Mouse (Mus musculus): ENCODE results near the gene Atpaf1. TPM values are rescaled to one million over a fixed set of nuclear protein-coding genes. Genes with fewer than 3 reads are reported as not detected.
A peak's percentile ranks its signal among the peaks of the same experiment; 100 is the strongest.

Gene Atpaf1
- total and polyA plus RNA-seq, 3 experiments: 58.4 to 98.1 (median 83.1) TPM

- Histone ChIP-seq H3K9ac (ENCODE audit: low read depth, low read length) (no peak overlapping the region), H3K79me2 (replicated peaks; ENCODE audit: control insufficient read depth, insufficient read depth, low read length) (no peaks in the 10 kb centered on the region), H3K27ac (no peak overlapping the region), H3K4me3 (no peak overlapping the region), H3K4me1 (ENCODE audit: control insufficient read depth, insufficient read depth, low read length) (peaks cover 4% of the 10 kb centered on the region), H3K27me3 (ENCODE audit: control insufficient read depth, insufficient read depth, low read length) (no peaks in the 10 kb centered on the region), H3K36me3 (ENCODE audit: control insufficient read depth, insufficient read depth, low read length) (peaks cover 13% of the 10 kb centered on the region)
- no peak for TF ChIP-seq CTCF (IDR thresholded peaks at IDR 0.05)
- no peak for TF ChIP-seq POLR2A (IDR thresholded peaks at IDR 0.05; ENCODE audit: insufficient read depth, low read depth, low read length)
- no peak for TF ChIP-seq EP300 (IDR thresholded peaks at IDR 0.05; ENCODE audit: insufficient read depth, low read depth, low read length)
- DNase-seq: no peak
- intact Hi-C loops (cut with DNase I): no loop called here
- 62% methylated on average over 4 of the region's 4 CpGs for WGBS
Measured at GRCm38 (mm10) chr4:115743096-115743495, 41.5 kb upstream of the Atpaf1 start.

GRCm38 (mm10) chr4:115748181-115748580 is 36.4 kb upstream of the Atpaf1 start:
- Histone ChIP-seq H3K27ac (no peak overlapping the region), H3K36me3 (ENCODE audit: control insufficient read depth, insufficient read depth, low read length) (peaks cover 3% of the 10 kb centered on the region; the same call in 1 of the 2 replicates), H3K4me3 (no peak overlapping the region), H3K27me3 (ENCODE audit: control insufficient read depth, insufficient read depth, low read length) (no peaks in the 10 kb centered on the region), H3K79me2 (replicated peaks; ENCODE audit: control insufficient read depth, insufficient read depth, low read length) (no peaks in the 10 kb centered on the region), H3K4me1 (ENCODE audit: control insufficient read depth, insufficient read depth, low read length) (no peaks in the 10 kb centered on the region), H3K9ac (ENCODE audit: low read depth, low read length) (no peak overlapping the region)
- intact Hi-C loops (cut with DNase I): no loop called here
- WGBS: 90% methylated on average over 1 of the region's 1 CpGs
- TF ChIP-seq POLR2A (IDR thresholded peaks at IDR 0.05; ENCODE audit: insufficient read depth, low read depth, low read length): no peak
- no peak for TF ChIP-seq CTCF (IDR thresholded peaks at IDR 0.05)
- TF ChIP-seq EP300 (IDR thresholded peaks at IDR 0.05; ENCODE audit: insufficient read depth, low read depth, low read length): no peak
- no peak for DNase-seq

GRCm38 (mm10) chr4:115749336-115749735 is 35.3 kb upstream of the Atpaf1 start:
- intact Hi-C loops (cut with DNase I): no loop called here
- 48% methylated on average over 1 of the region's 1 CpGs for WGBS
- H3K9ac ChIP-seq (ENCODE audit: low read depth, low read length): no peak overlapping the region
- H3K4me3 ChIP-seq: no peak overlapping the region
- no peaks in the 10 kb centered on the region for H3K79me2 ChIP-seq (replicated peaks; ENCODE audit: control insufficient read depth, insufficient read depth, low read length)
- H3K27me3 ChIP-seq (ENCODE audit: control insufficient read depth, insufficient read depth, low read length): no peaks in the 10 kb centered on the region
- TF ChIP-seq EP300 (IDR thresholded peaks at IDR 0.05; ENCODE audit: insufficient read depth, low read depth, low read length): no peak
- TF ChIP-seq CTCF (IDR thresholded peaks at IDR 0.05): no peak
- no peak for TF ChIP-seq POLR2A (IDR thresholded peaks at IDR 0.05; ENCODE audit: insufficient read depth, low read depth, low read length)
- H3K4me1 ChIP-seq (ENCODE audit: control insufficient read depth, insufficient read depth, low read length): no peaks in the 10 kb centered on the region
- no peaks in the 10 kb centered on the region for H3K36me3 ChIP-seq (ENCODE audit: control insufficient read depth, insufficient read depth, low read length)
- DNase-seq: no peak
- H3K27ac ChIP-seq: no peak overlapping the region

- intact Hi-C loops (cut with DNase I): no loop called here
- Histone ChIP-seq H3K27me3 (ENCODE audit: control insufficient read depth, insufficient read depth, low read length) (no peaks in the 10 kb centered on the region), H3K4me1 (ENCODE audit: control insufficient read depth, insufficient read depth, low read length) (no peaks in the 10 kb centered on the region), H3K36me3 (ENCODE audit: control insufficient read depth, insufficient read depth, low read length) (no peaks in the 10 kb centered on the region; the same call in 1 of the 2 replicates), H3K4me3 (no peak overlapping the region), H3K79me2 (replicated peaks; ENCODE audit: control insufficient read depth, insufficient read depth, low read length) (no peaks in the 10 kb centered on the region), H3K27ac (no peak overlapping the region), H3K9ac (ENCODE audit: low read depth, low read length) (no peak overlapping the region)
- TF ChIP-seq CTCF (IDR thresholded peaks at IDR 0.05): no peak
- no peak for TF ChIP-seq POLR2A (IDR thresholded peaks at IDR 0.05; ENCODE audit: insufficient read depth, low read depth, low read length)
- no peak for TF ChIP-seq EP300 (IDR thresholded peaks at IDR 0.05; ENCODE audit: insufficient read depth, low read depth, low read length)
- no peak for DNase-seq
- 96% methylated on average over 3 of the region's 3 CpGs for WGBS
Measured at GRCm38 (mm10) chr4:115754101-115754500, 30.5 kb upstream of the Atpaf1 start.

- Histone ChIP-seq H3K79me2 (replicated peaks; ENCODE audit: control insufficient read depth, insufficient read depth, low read length) (no peaks in the 10 kb centered on the region), H3K36me3 (ENCODE audit: control insufficient read depth, insufficient read depth, low read length) (no peaks in the 10 kb centered on the region; the same call in 1 of the 2 replicates), H3K27ac (no peak overlapping the region), H3K4me1 (ENCODE audit: control insufficient read depth, insufficient read depth, low read length) (no peaks in the 10 kb centered on the region), H3K4me3 (no peak overlapping the region), H3K9ac (ENCODE audit: low read depth, low read length) (no peak overlapping the region), H3K27me3 (ENCODE audit: control insufficient read depth, insufficient read depth, low read length) (no peaks in the 10 kb centered on the region)
- 98% methylated on average over 1 of the region's 1 CpGs for WGBS
- intact Hi-C loops (cut with DNase I): no loop called here
- DNase-seq: no peak
- TF ChIP-seq EP300 (IDR thresholded peaks at IDR 0.05; ENCODE audit: insufficient read depth, low read depth, low read length) (no peak), CTCF (IDR thresholded peaks at IDR 0.05) (peak; percentile 14; the same call in 1 of the 2 replicates)
Measured at GRCm38 (mm10) chr4:115754851-115755250, 29.8 kb upstream of the Atpaf1 start.

- H3K4me3 ChIP-seq: no peak overlapping the region
- no peaks in the 10 kb centered on the region for H3K79me2 ChIP-seq (replicated peaks; ENCODE audit: control insufficient read depth, insufficient read depth, low read length)
- H3K9ac ChIP-seq (ENCODE audit: low read depth, low read length): no peak overlapping the region
- TF ChIP-seq CTCF (IDR thresholded peaks at IDR 0.05) (no peak), POLR2A (IDR thresholded peaks at IDR 0.05; ENCODE audit: insufficient read depth, low read depth, low read length) (no peak), EP300 (IDR thresholded peaks at IDR 0.05; ENCODE audit: insufficient read depth, low read depth, low read length) (no peak)
- no peaks in the 10 kb centered on the region for H3K27me3 ChIP-seq (ENCODE audit: control insufficient read depth, insufficient read depth, low read length)
- intact Hi-C loops (cut with DNase I): no loop called here
- peak in 1 of 2 experiments; percentile 13 for DNase-seq
- H3K4me1 ChIP-seq (ENCODE audit: control insufficient read depth, insufficient read depth, low read length): no peaks in the 10 kb centered on the region; the same call in 1 of the 2 replicates
- WGBS: 49% methylated on average over 3 of the region's 3 CpGs
- H3K36me3 ChIP-seq (ENCODE audit: control insufficient read depth, insufficient read depth, low read length): no peaks in the 10 kb centered on the region; the same call in 1 of the 2 replicates
- H3K27ac ChIP-seq: no peak overlapping the region
Measured at GRCm38 (mm10) chr4:115761206-115761605, 23.4 kb upstream of the Atpaf1 start.
